Mouse (Mus musculus) frontal cortex, postnatal 25 days (tissue): Measurements from ENCODE around the gene Nphp4.

Experiments used
- DNase-seq, 2 experiments: peaks; one replicate each; pipeline ENCODE4 v3.0.0; 2022; ENCODE audit warnings: low spot score in 2 of 2

Gene Nphp4

GRCm38 (mm10) chr4:152568006-152568405, 91.5 kb downstream of the Nphp4 start:
- DNase-seq: no peak

GRCm38 (mm10) chr4:152568662-152569395, 92.3 kb downstream of the Nphp4 start:
- no peak for DNase-seq

- DNase-seq: no peak
Measured at GRCm38 (mm10) chr4:152574266-152574665, 97.8 kb downstream of the Nphp4 start.

GRCm38 (mm10) chr4:152576826-152577225, 100.3 kb downstream of the Nphp4 start:
- no peak for DNase-seq

- no peak for DNase-seq
Measured at GRCm38 (mm10) chr4:152579956-152580355, 103.5 kb downstream of the Nphp4 start.

GRCm38 (mm10) chr4:152582206-152582605, 105.7 kb downstream of the Nphp4 start:
- no peak for DNase-seq

- DNase-seq: no peak
Measured at GRCm38 (mm10) chr4:152583616-152584015, 107.1 kb downstream of the Nphp4 start.

- no peak for DNase-seq
Measured at GRCm38 (mm10) chr4:152585526-152585925, 109.0 kb downstream of the Nphp4 start.

GRCm38 (mm10) chr4:152586175-152586574, 109.7 kb downstream of the Nphp4 start:
- no peak for DNase-seq

- DNase-seq: no peak
Measured at GRCm38 (mm10) chr4:152604285-152604684, 127.8 kb downstream of the Nphp4 start.

- no peak for DNase-seq
Measured at GRCm38 (mm10) chr4:152609196-152609595, 132.7 kb downstream of the Nphp4 start.

- DNase-seq: no peak
Measured at GRCm38 (mm10) chr4:152610026-152610425, 133.5 kb downstream of the Nphp4 start.
